ENCODE assay signal across 11 mouse cellular contexts in the genomic region with DNA sequence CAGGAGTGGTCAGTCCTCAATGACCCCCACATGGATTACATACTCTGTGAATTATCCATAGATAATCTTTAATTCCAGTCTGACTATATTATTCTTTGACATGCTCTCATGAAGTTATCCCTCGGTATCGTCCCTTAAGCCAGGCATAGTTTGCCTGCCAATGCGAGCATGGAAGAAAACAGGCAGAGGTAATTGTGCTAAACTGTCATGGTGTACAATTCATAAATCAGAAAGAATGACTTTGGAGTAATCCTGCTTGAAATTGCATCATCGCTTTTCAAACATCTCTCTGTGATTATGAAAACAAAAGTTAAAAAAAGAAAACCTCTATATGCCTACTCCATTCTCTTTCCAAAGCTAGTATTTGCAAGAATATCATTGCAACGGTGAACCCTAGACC.
DNase-seq lines count a peak whose midpoint lies in the region; ATAC-seq lines count a peak whose summit lies in the region.
"Had no signal": no experiment of that assay in that cellular context is flagged by ENCODE, and none has a peak within 500 bp of the region (broad histone marks: within the 10 kb centered on the region; RNA-seq: fewer than 3 reads in every experiment).

No protein-coding gene starts in this region.

- no peak for ATAC-seq in forebrain, embryonic 11.5 days (replicated peaks; ENCODE audit: low FRiP score)
- ATAC-seq in kidney, embryonic 16.5 days (ENCODE audit: low FRiP score, low TSS enrichment), result no peak
- ATAC-seq in hindbrain, embryonic 14.5 days (ENCODE audit: low FRiP score), result no peak
- ATAC-seq in stomach, embryonic 15.5 days (ENCODE audit: insufficient read depth, low FRiP score, low read depth), result no peak

- no peaks in the 10 kb centered on the region for H3K36me3 ChIP-seq in forebrain, embryonic 10.5 days (replicated peaks)
- no peaks in the 10 kb centered on the region for H3K36me3 ChIP-seq in forebrain, embryonic 11.5 days (ENCODE audit: control insufficient read depth, insufficient read depth, low read length)
- H3K36me3 ChIP-seq in kidney, embryonic 16.5 days (ENCODE audit: insufficient read depth, low read length), result no peaks in the 10 kb centered on the region
- H3K36me3 ChIP-seq in hindbrain, embryonic 14.5 days (replicated peaks; ENCODE audit: control insufficient read depth, insufficient read depth), result no peaks in the 10 kb centered on the region
- no peaks in the 10 kb centered on the region for H3K36me3 ChIP-seq in stomach, embryonic 15.5 days
- H3K36me3 ChIP-seq: liver, embryonic 15.5 days had no signal

- H3K4me3 ChIP-seq in forebrain, embryonic 10.5 days, result no peak overlapping the region
- H3K4me3 ChIP-seq in forebrain, embryonic 11.5 days (ENCODE audit: low read depth, low read length), result no peak overlapping the region
- H3K4me3 ChIP-seq in kidney, embryonic 16.5 days (ENCODE audit: low read length), result no peak overlapping the region
- H3K4me3 ChIP-seq in hindbrain, embryonic 14.5 days (replicated peaks; ENCODE audit: low read length), result no peak overlapping the region
- H3K4me3 ChIP-seq in stomach, embryonic 15.5 days (replicated peaks), result no peak overlapping the region
- H3K4me3 ChIP-seq: liver, embryonic 15.5 days had no signal

- H3K9ac ChIP-seq in forebrain, embryonic 11.5 days (ENCODE audit: low read length), result no peak overlapping the region
- no peak overlapping the region for H3K9ac ChIP-seq in kidney, embryonic 16.5 days (replicated peaks; ENCODE audit: low read length)
- H3K9ac ChIP-seq in hindbrain, embryonic 14.5 days, result no peak overlapping the region
- H3K9ac ChIP-seq in stomach, embryonic 15.5 days, result no peak overlapping the region
- H3K9ac ChIP-seq: liver, embryonic 15.5 days had no signal

- no peak for DNase-seq in forebrain, embryonic 10.5 days (ENCODE audit: extremely low spot score, low spot score)
- no peak for DNase-seq in forebrain, embryonic 11.5 days (ENCODE audit: low spot score)
- no peak for DNase-seq in kidney, adult 18-20 months
- DNase-seq in hindbrain, embryonic 14.5 days (ENCODE audit: low spot score), result no peak
- no peak for DNase-seq in adrenal gland, adult 18-20 months (ENCODE audit: low spot score in 2 of 2)
- DNase-seq in urinary bladder, postnatal 14 days (ENCODE audit: low spot score), result no peak
- DNase-seq: cerebellum, adult 8-10 months; thymus, adult 18-20 months had no signal

- 0 out of 2 replicates have a peak overlapping the region, but pooled peaks have one; percentile 2 for H3K27ac ChIP-seq in forebrain, embryonic 10.5 days
- H3K27ac ChIP-seq in forebrain, embryonic 11.5 days (ENCODE audit: low read depth, low read length), result no peak overlapping the region
- peak overlapping the region; percentile 76; the same call in 1 of the 2 replicates for H3K27ac ChIP-seq in kidney, embryonic 16.5 days (ENCODE audit: low read length)
- peak overlapping the region; percentile 78 for H3K27ac ChIP-seq in hindbrain, embryonic 14.5 days
- peak overlapping the region; percentile 67 for H3K27ac ChIP-seq in stomach, embryonic 15.5 days
- H3K27ac ChIP-seq: liver, embryonic 15.5 days had no signal

- H3K27me3 ChIP-seq in forebrain, embryonic 10.5 days (ENCODE audit: poor library complexity, severe bottlenecking), result no peaks in the 10 kb centered on the region
- no peaks in the 10 kb centered on the region for H3K27me3 ChIP-seq in forebrain, embryonic 11.5 days (ENCODE audit: control insufficient read depth, insufficient read depth, low read length)
- H3K27me3 ChIP-seq in kidney, embryonic 16.5 days (ENCODE audit: insufficient read depth, low read length), result no peaks in the 10 kb centered on the region
- H3K27me3 ChIP-seq in hindbrain, embryonic 14.5 days (ENCODE audit: control insufficient read depth, insufficient read depth, low read length), result no peaks in the 10 kb centered on the region
- H3K27me3 ChIP-seq in stomach, embryonic 15.5 days (replicated peaks), result no peaks in the 10 kb centered on the region
- H3K27me3 ChIP-seq: liver, embryonic 15.5 days had no signal

- 95% methylated on average over 5 of the region's 5 CpGs for WGBS in forebrain, embryonic 10.5 days
- WGBS in forebrain, embryonic 11.5 days, result 90% methylated on average over 5 of the region's 5 CpGs
- 75% methylated on average over 5 of the region's 5 CpGs for WGBS in kidney, embryonic 16.5 days
- whole genome bisulfite sequencing in hindbrain, embryonic 14.5 days, result 76% methylated on average over 5 of the region's 5 CpGs
- WGBS in stomach, embryonic 15.5 days, result 57% methylated on average over 5 of the region's 5 CpGs

- H3K9me3 ChIP-seq in forebrain, embryonic 10.5 days, result no peaks in the 10 kb centered on the region
- H3K9me3 ChIP-seq in forebrain, embryonic 11.5 days (ENCODE audit: control insufficient read depth, low read length), result no peaks in the 10 kb centered on the region
- no peaks in the 10 kb centered on the region for H3K9me3 ChIP-seq in kidney, embryonic 16.5 days (ENCODE audit: low read length)
- H3K9me3 ChIP-seq in hindbrain, embryonic 14.5 days (ENCODE audit: control insufficient read depth, low read length), result no peaks in the 10 kb centered on the region
- no peaks in the 10 kb centered on the region for H3K9me3 ChIP-seq in stomach, embryonic 15.5 days
- H3K9me3 ChIP-seq: liver, embryonic 15.5 days had no signal

- no peak overlapping the region for H3K4me2 ChIP-seq in forebrain, embryonic 11.5 days (ENCODE audit: low read depth, low read length, severe bottlenecking)
- H3K4me2 ChIP-seq in kidney, embryonic 16.5 days (replicated peaks; ENCODE audit: low read depth, low read length), result no peak overlapping the region
- no peak overlapping the region for H3K4me2 ChIP-seq in hindbrain, embryonic 14.5 days (replicated peaks)
- no peak overlapping the region for H3K4me2 ChIP-seq in stomach, embryonic 15.5 days
- H3K4me2 ChIP-seq: liver, embryonic 15.5 days had no signal

- H3K4me1 ChIP-seq in forebrain, embryonic 10.5 days, result peaks cover 20% of the 10 kb centered on the region
- no peaks in the 10 kb centered on the region for H3K4me1 ChIP-seq in forebrain, embryonic 11.5 days (replicated peaks; ENCODE audit: control insufficient read depth, insufficient read depth, low read length)
- peaks cover 10% of the 10 kb centered on the region for H3K4me1 ChIP-seq in kidney, embryonic 16.5 days (ENCODE audit: insufficient read depth, low read length)
- peaks cover 30% of the 10 kb centered on the region for H3K4me1 ChIP-seq in hindbrain, embryonic 14.5 days (replicated peaks; ENCODE audit: control insufficient read depth, insufficient read depth, low read length)
- 0 out of 2 replicates have a peak, but pooled peaks cover 6% of the 10 kb centered on the region for H3K4me1 ChIP-seq in stomach, embryonic 15.5 days
- H3K4me1 ChIP-seq: liver, embryonic 15.5 days had no signal
